Mouse (Mus musculus) small intestine, adult 2 months (tissue): ENCODE results near the gene Zfp607a.

Experiments used
- CTCF ChIP-seq: fragments of 200-500 bp; IDR thresholded peaks from 2 replicates; pipeline ENCODE4 v1.5.1; 2012; ENCODE audit warnings: low read depth, mild to moderate bottlenecking, control low read depth, inconsistent platforms, low read length, moderate library complexity, mixed read lengths; ENCODE audit not compliant: insufficient replicate concordance, insufficient read length; ENCODE audit errors: extremely low read depth
- POLR2A ChIP-seq: fragments of 200-500 bp; IDR thresholded peaks from 2 replicates; pipeline ENCODE4 v1.6.1; 2012; ENCODE audit warnings: low read depth, mild to moderate bottlenecking, control low read depth, inconsistent platforms, low read length, moderate library complexity

- TF ChIP-seq POLR2A (no peak), CTCF (no peak)
Observed at GRCm38 (mm10) chr7:27905061-27905848, 47.9 kb downstream of the Zfp607a start.
